Mouse (Mus musculus) lung, postnatal 14 days (tissue): ENCODE measurements around the gene Alg1.

Source experiments
- DNase-seq: peaks from one replicate; pipeline ENCODE4 v3.0.0; 2021

Alg1 gene

GRCm38 (mm10) chr16:5242882-5243281 is 9.5 kb downstream of the Alg1 start:
- DNase-seq, result no peak

GRCm38 (mm10) chr16:5244411-5244810 is 11.0 kb downstream of the Alg1 start:
- DNase-seq, result peak; percentile 76

GRCm38 (mm10) chr16:5250891-5251290 is 17.5 kb downstream of the Alg1 start:
- no peak for DNase-seq

- no peak for DNase-seq
These were observed 18.8 kb downstream of the Alg1 start for GRCm38 (mm10) chr16:5252260-5252659.

- DNase-seq, result peak; percentile 83
These were observed 21.1 kb downstream of the Alg1 start for GRCm38 (mm10) chr16:5254346-5255025.

- DNase-seq, result no peak
These were observed 21.8 kb downstream of the Alg1 start for GRCm38 (mm10) chr16:5255081-5255740.

- DNase-seq, result peak; percentile 99
These were observed 22.5 kb downstream of the Alg1 start, which contains the start of gene Eef2kmt for GRCm38 (mm10) chr16:5255779-5256496. TSS of gene Eef2kmt (minus strand) at chr16:5255983.

- DNase-seq, result no peak
These were observed 29.7 kb downstream of the Alg1 start for GRCm38 (mm10) chr16:5263156-5263555.

- DNase-seq, result no peak
These were observed 30.5 kb downstream of the Alg1 start for GRCm38 (mm10) chr16:5263926-5264325.

GRCm38 (mm10) chr16:5271411-5272035 is 38.1 kb downstream of the Alg1 start:
- no peak for DNase-seq

GRCm38 (mm10) chr16:5272371-5272770 is 39.0 kb downstream of the Alg1 start:
- no peak for DNase-seq

GRCm38 (mm10) chr16:5279571-5280222 is 46.3 kb downstream of the Alg1 start:
- no peak for DNase-seq

GRCm38 (mm10) chr16:5282686-5283085 is 49.3 kb downstream of the Alg1 start:
- DNase-seq, result no peak

GRCm38 (mm10) chr16:5285376-5285775 is 52.0 kb downstream of the Alg1 start:
- DNase-seq, result no peak
